ENCODE assay signal across 9 mouse cellular contexts in genomic region chr4:124703406-124703805, GRCm38 (mm10). TPM values are rescaled to one million over a fixed set of nuclear protein-coding genes. Genes with fewer than 3 reads are reported as not detected.
A peak's percentile ranks its signal among the peaks of the same experiment; 100 is the strongest.
DNase-seq lines count a peak whose midpoint lies in the region; ATAC-seq and TF ChIP-seq lines count a peak whose summit lies in the region.
"Had no signal": no experiment of that assay in that cellular context is flagged by ENCODE, and none has a peak within 500 bp of the region (broad histone marks: within the 10 kb centered on the region; RNA-seq: fewer than 3 reads in every experiment).

No protein-coding gene starts in this region.

- peak overlapping the region; percentile 75; the same call in 1 of the 2 replicates for H3K27ac ChIP-seq in forebrain, embryonic 11.5 days (ENCODE audit: low read depth, low read length)
- H3K27ac ChIP-seq in forebrain, embryonic 16.5 days (ENCODE audit: low read length): no peak overlapping the region
- peak overlapping the region; percentile 97 for H3K27ac ChIP-seq in limb, embryonic 13.5 days

- no peaks in the 10 kb centered on the region for H3K36me3 ChIP-seq in forebrain, embryonic 11.5 days (ENCODE audit: control insufficient read depth, insufficient read depth, low read length)
- no peaks in the 10 kb centered on the region for H3K36me3 ChIP-seq in forebrain, embryonic 16.5 days (ENCODE audit: control insufficient read depth, insufficient read depth)
- H3K36me3 ChIP-seq in G1E (replicated peaks): peaks cover 57% of the 10 kb centered on the region
- H3K36me3 ChIP-seq in limb, embryonic 13.5 days: peaks cover 26% of the 10 kb centered on the region
- H3K36me3 ChIP-seq: hindbrain, embryonic 15.5 days had no signal

- H3K9me3 ChIP-seq in forebrain, embryonic 11.5 days (ENCODE audit: control insufficient read depth, low read length): no peaks in the 10 kb centered on the region
- no peaks in the 10 kb centered on the region for H3K9me3 ChIP-seq in forebrain, embryonic 16.5 days (ENCODE audit: control insufficient read depth, low read length)
- H3K9me3 ChIP-seq in G1E (replicated peaks): peaks cover 4% of the 10 kb centered on the region; the same call in 1 of the 2 replicates
- no peaks in the 10 kb centered on the region for H3K9me3 ChIP-seq in limb, embryonic 13.5 days
- H3K9me3 ChIP-seq: hindbrain, embryonic 15.5 days had no signal

- H3K9ac ChIP-seq in forebrain, embryonic 11.5 days (ENCODE audit: low read length): no peak overlapping the region
- H3K9ac ChIP-seq in forebrain, embryonic 16.5 days (replicated peaks; ENCODE audit: low read depth, low read length): no peak overlapping the region
- peak overlapping the region; percentile 63 for H3K9ac ChIP-seq in limb, embryonic 13.5 days
- H3K9ac ChIP-seq: hindbrain, embryonic 15.5 days had no signal

- H3K4me3 ChIP-seq in forebrain, embryonic 11.5 days (ENCODE audit: low read depth, low read length): no peak overlapping the region
- no peak overlapping the region for H3K4me3 ChIP-seq in forebrain, embryonic 16.5 days (replicated peaks; ENCODE audit: low read length)
- H3K4me3 ChIP-seq in G1E (ENCODE audit: low read depth, low read length): peak overlapping the region; percentile 68; the same call in 1 of the 2 replicates
- H3K4me3 ChIP-seq in limb, embryonic 13.5 days: peak overlapping the region; percentile 29
- H3K4me3 ChIP-seq: hindbrain, embryonic 15.5 days had no signal

- H3K27me3 ChIP-seq in forebrain, embryonic 11.5 days (ENCODE audit: control insufficient read depth, insufficient read depth, low read length): no peaks in the 10 kb centered on the region
- H3K27me3 ChIP-seq in forebrain, embryonic 16.5 days (replicated peaks; ENCODE audit: control insufficient read depth, insufficient read depth, low read length): 0 out of 2 replicates have a peak, but pooled peaks cover 4% of the 10 kb centered on the region
- no peaks in the 10 kb centered on the region for H3K27me3 ChIP-seq in G1E (ENCODE audit: insufficient read depth, low read length)
- no peaks in the 10 kb centered on the region for H3K27me3 ChIP-seq in limb, embryonic 13.5 days

- 30% methylated on average over 2 of the region's 2 CpGs for WGBS in forebrain, embryonic 11.5 days
- 19% methylated on average over 2 of the region's 2 CpGs for WGBS in forebrain, embryonic 16.5 days
- WGBS in limb, embryonic 13.5 days: 18% methylated on average over 2 of the region's 2 CpGs

- peak overlapping the region; percentile 22; the same call in 1 of the 2 replicates for H3K4me2 ChIP-seq in forebrain, embryonic 11.5 days (ENCODE audit: low read depth, low read length, severe bottlenecking)
- no peak overlapping the region for H3K4me2 ChIP-seq in forebrain, embryonic 16.5 days (ENCODE audit: low read length)
- H3K4me2 ChIP-seq in limb, embryonic 13.5 days (replicated peaks): peak overlapping the region; percentile 77

- DNase-seq in forebrain, embryonic 11.5 days (ENCODE audit: low spot score): no peak
- peak; percentile 59 for DNase-seq in G1E (ENCODE audit: low spot score)
- peak; percentile 98 for DNase-seq in heart, adult 11 months
- DNase-seq in thymus, postnatal 4 days: peak; percentile 49
- no peak for DNase-seq in layer of hippocampus, postnatal 36 days
- no peak for DNase-seq in adrenal gland, postnatal 4 days (ENCODE audit: low spot score in 2 of 2)

- ATAC-seq in forebrain, embryonic 11.5 days (replicated peaks; ENCODE audit: low FRiP score): no peak
- ATAC-seq in forebrain, embryonic 16.5 days: no peak
- peak; percentile 52 for ATAC-seq in G1E (ENCODE audit: extremely low read depth, insufficient number of reproducible peaks, low FRiP score, poor library complexity, severe bottlenecking)
- ATAC-seq in limb, embryonic 13.5 days (ENCODE audit: low FRiP score, low read depth): no peak

- TF ChIP-seq CTCF in G1E (IDR thresholded peaks at IDR 0.05; ENCODE audit: low read depth, low read length): no peak

- peaks cover 24% of the 10 kb centered on the region for H3K4me1 ChIP-seq in forebrain, embryonic 11.5 days (replicated peaks; ENCODE audit: control insufficient read depth, insufficient read depth, low read length)
- peaks cover 40% of the 10 kb centered on the region for H3K4me1 ChIP-seq in forebrain, embryonic 16.5 days (replicated peaks; ENCODE audit: control insufficient read depth, insufficient read depth, low read length)
- H3K4me1 ChIP-seq in G1E (ENCODE audit: insufficient read depth, low read depth, low read length): peaks cover 79% of the 10 kb centered on the region
- H3K4me1 ChIP-seq in limb, embryonic 13.5 days: peaks cover 71% of the 10 kb centered on the region

RNA-seq across cellular contexts. Expression of gene Fhl3, which starts 2.9 kb away (rescaled TPM):
- polyA plus RNA-seq in forebrain, embryonic 11.5 days (2014; fragmentation: Nextera tagmentation; extraction: Ambion mirVana): 5.5 and 6.4 TPM in 2 replicates
- 1.9 and 2.3 TPM in 2 replicates for polyA plus RNA-seq in forebrain, embryonic 16.5 days (2015; fragmentation: Nextera tagmentation; extraction: Ambion mirVana)
- 22.9 and 29.7 TPM in 2 replicates for total RNA-seq in G1E (2014; fragmentation: Nextera tagmentation)
- total RNA-seq in G1E (2017): 13.5 and 15.2 TPM in 2 replicates
- 27.6 and 28.2 TPM in 2 replicates for polyA plus RNA-seq in G1E (2012)
- 19.9 and 23.8 TPM in 2 replicates for polyA plus RNA-seq in limb, embryonic 13.5 days (2015; fragmentation: Nextera tagmentation; extraction: Ambion mirVana)
- total RNA-seq in layer of hippocampus, postnatal 36 days (2021): 1 to 10 TPM; 1.7 to 2.4 TPM
- 10 to 100 TPM; 15.6 to 17.3 TPM for total RNA-seq in adrenal gland, postnatal 4 days (2021)

RNA-seq across cellular contexts. Expression of gene Utp11, which starts 10.0 kb away (rescaled TPM):
- 55.3 and 63.2 TPM in 2 replicates for polyA plus RNA-seq in forebrain, embryonic 11.5 days (2014; fragmentation: Nextera tagmentation; extraction: Ambion mirVana)
- polyA plus RNA-seq in forebrain, embryonic 16.5 days (2015; fragmentation: Nextera tagmentation; extraction: Ambion mirVana): 42.1 and 48.3 TPM in 2 replicates
- total RNA-seq in G1E (2014; fragmentation: Nextera tagmentation) (80.4 and 94.2 TPM in 2 replicates), G1E (2017) (69.2 and 94.3 TPM in 2 replicates)
- 12.6 and 16.7 TPM in 2 replicates for polyA plus RNA-seq in G1E (2012)
- polyA plus RNA-seq in limb, embryonic 13.5 days (2015; fragmentation: Nextera tagmentation; extraction: Ambion mirVana): 84.4 and 87.9 TPM in 2 replicates
- 10 to 100 TPM; 15.9 to 16.9 TPM for total RNA-seq in layer of hippocampus, postnatal 36 days (2021)
- total RNA-seq in adrenal gland, postnatal 4 days (2021): 10 to 100 TPM; 34.3 to 35.9 TPM

RNA-seq across cellular contexts. Expression of gene Sf3a3, which starts 11.2 kb away (rescaled TPM):
- 218 and 220 TPM in 2 replicates for polyA plus RNA-seq in forebrain, embryonic 11.5 days (2014; fragmentation: Nextera tagmentation; extraction: Ambion mirVana)
- 128 and 129 TPM in 2 replicates for polyA plus RNA-seq in forebrain, embryonic 16.5 days (2015; fragmentation: Nextera tagmentation; extraction: Ambion mirVana)
- total RNA-seq in G1E (2014; fragmentation: Nextera tagmentation): 106 and 126 TPM in 2 replicates
- 168 and 172 TPM in 2 replicates for total RNA-seq in G1E (2017)
- 53.7 and 56.7 TPM in 2 replicates for polyA plus RNA-seq in G1E (2012)
- 180 and 188 TPM in 2 replicates for polyA plus RNA-seq in limb, embryonic 13.5 days (2015; fragmentation: Nextera tagmentation; extraction: Ambion mirVana)
- total RNA-seq in layer of hippocampus, postnatal 36 days (2021): 10 to 100 TPM; 34.9 to 35.4 TPM
- total RNA-seq in adrenal gland, postnatal 4 days (2021): 10 to 100 TPM; 58.4 to 62.7 TPM

RNA-seq across cellular contexts. Expression of gene Inpp5b, which starts 38.2 kb away (rescaled TPM):
- 34.1 and 36.8 TPM in 2 replicates for polyA plus RNA-seq in forebrain, embryonic 11.5 days (2014; fragmentation: Nextera tagmentation; extraction: Ambion mirVana)
- 25.3 and 25.6 TPM in 2 replicates for polyA plus RNA-seq in forebrain, embryonic 16.5 days (2015; fragmentation: Nextera tagmentation; extraction: Ambion mirVana)
- total RNA-seq in G1E (2014; fragmentation: Nextera tagmentation) (127 and 141 TPM in 2 replicates), G1E (2017) (119 and 128 TPM in 2 replicates)
- polyA plus RNA-seq in G1E (2012): 48.3 and 51.4 TPM in 2 replicates
- polyA plus RNA-seq in limb, embryonic 13.5 days (2015; fragmentation: Nextera tagmentation; extraction: Ambion mirVana): 24.6 and 25.2 TPM in 2 replicates
- total RNA-seq in layer of hippocampus, postnatal 36 days (2021): 10 to 100 TPM; 40.9 to 51.4 TPM
- 10 to 100 TPM; 25.2 to 32.0 TPM for total RNA-seq in adrenal gland, postnatal 4 days (2021)

RNA-seq across cellular contexts. Expression of gene Pou3f1, which starts 46.8 kb away (rescaled TPM):
- 8.6 and 11.7 TPM in 2 replicates for polyA plus RNA-seq in forebrain, embryonic 11.5 days (2014; fragmentation: Nextera tagmentation; extraction: Ambion mirVana)
- polyA plus RNA-seq in forebrain, embryonic 16.5 days (2015; fragmentation: Nextera tagmentation; extraction: Ambion mirVana): 20.9 and 22.7 TPM in 2 replicates
- total RNA-seq in G1E (2014; fragmentation: Nextera tagmentation) (not detected in 2 replicates), G1E (2017) (0.05 TPM in 1 of 2 replicates, not detected in the other)
- not detected in 2 replicates for polyA plus RNA-seq in G1E (2012)
- 0.75 and 0.99 TPM in 2 replicates for polyA plus RNA-seq in limb, embryonic 13.5 days (2015; fragmentation: Nextera tagmentation; extraction: Ambion mirVana)
- total RNA-seq in layer of hippocampus, postnatal 36 days (2021): 10 to 100 TPM; 42.7 to 44.9 TPM
- total RNA-seq in adrenal gland, postnatal 4 days (2021): under 1 TPM; 0.23 to 0.34 TPM

Comparison
In these comparisons a context has a peak if more than half of its experiments do, and no peak if none do; other contexts are left out.
1. DNase-seq: peak in G1E (single experiment), heart, adult 11 months (single experiment) and thymus, postnatal 4 days (single experiment); none in forebrain, embryonic 11.5 days (single experiment), layer of hippocampus, postnatal 36 days (0 of 2) and adrenal gland, postnatal 4 days (0 of 2).
2. H3K4me3 ChIP-seq: peak in G1E (single experiment) and limb, embryonic 13.5 days (single experiment); none in forebrain, embryonic 11.5 days (single experiment) and forebrain, embryonic 16.5 days (single experiment).